Mouse (Mus musculus) lung, postnatal 0 days (tissue): ENCODE data around the gene Arhgap15. TPM values are rescaled to one million over a fixed set of nuclear protein-coding genes. Genes with fewer than 3 reads are reported as not detected.

Source experiments
- ATAC-seq: fragments of 200-750 bp; cut with Nextera tagmentation; 2 replicates; pipeline ENCODE4 v1.8.0; 2017; ENCODE audit warnings: moderate library complexity
- DNase-seq: peaks from one replicate; pipeline ENCODE4 v3.0.0-alpha.2; 2016; ENCODE audit warnings: low spot score
- H3K27ac ChIP-seq: fragments of 300-500 bp; sonication (generic); 2 replicates; pipeline ENCODE4 v1.5.1; 2014; ENCODE audit warnings: antibody characterized with exemption, mild to moderate bottlenecking, low read length, mixed read lengths
- H3K27me3 ChIP-seq: fragments of 300-500 bp; sonication (generic); replicated peaks from 2 replicates; pipeline ENCODE4 v1.6.1; 2014; ENCODE audit warnings: low read length, mixed read lengths; ENCODE audit not compliant: insufficient read depth
- H3K36me3 ChIP-seq: fragments of 300-500 bp; sonication (generic); 2 replicates; pipeline ENCODE4 v1.6.1; 2014; ENCODE audit warnings: low read length, mixed read lengths; ENCODE audit not compliant: insufficient read depth
- H3K4me1 ChIP-seq: fragments of 300-500 bp; sonication (generic); 2 replicates; pipeline ENCODE4 v1.6.1; 2014; ENCODE audit warnings: antibody characterized with exemption, low read depth, low read length, mixed read lengths; ENCODE audit not compliant: insufficient read depth
- H3K4me2 ChIP-seq: fragments of 300-500 bp; sonication (generic); replicated peaks from 2 replicates; pipeline ENCODE4 v1.6.1; 2014; ENCODE audit warnings: low read depth, mild to moderate bottlenecking, low read length, moderate library complexity, mixed read lengths
- H3K4me3 ChIP-seq: fragments of 300-500 bp; sonication (generic); 2 replicates; pipeline ENCODE4 v1.5.1; 2014; ENCODE audit warnings: low read depth, low read length
- H3K9ac ChIP-seq: fragments of 300-500 bp; sonication (generic); replicated peaks from 2 replicates; pipeline ENCODE4 v1.6.1; 2014; ENCODE audit warnings: low read depth, mild to moderate bottlenecking
- H3K9me3 ChIP-seq: fragments of 300-500 bp; sonication (generic); 2 replicates; pipeline ENCODE4 v1.6.1; 2016; ENCODE audit warnings: low read length, mixed read lengths
- CTCF ChIP-seq: IDR thresholded peaks from 2 replicates; pipeline ENCODE4 v1.5.1; 2016; ENCODE audit warnings: antibody characterized with exemption, mild to moderate bottlenecking
- EP300 ChIP-seq: IDR thresholded peaks from 2 replicates; pipeline ENCODE4 v1.6.1; 2016; ENCODE audit warnings: antibody characterized with exemption, mild to moderate bottlenecking, control low read depth
- WGBS: fragments of 180-500 bp; shearing (Covaris S2); extraction: QIAGEN DNeasy Blood & Tissue Kit; methylation state at CpG from one replicate; pipeline ENCODE4 v1.1.7; 2014; 5-methylcytosine and 5-hydroxymethylcytosine counted together
- polyA plus RNA-seq: library from polyadenylated mRNA; unstranded; fragments of >200 nt; fragmentation: Nextera tagmentation; extraction: Ambion mirVana; gene quantifications from 2 replicates; pipeline ENCODE4 v1.2.1, GENCODE M21; 2015

The Arhgap15 gene
- polyA plus RNA-seq, 1 experiment from 2014 or later: 1.5 TPM

- peak; percentile 38 for DNase-seq
- 0 out of 2 replicates have a peak overlapping the region, but pooled peaks have one; percentile 11 for H3K27ac ChIP-seq
- H3K9me3 ChIP-seq: no peaks in the 10 kb centered on the region
- H3K4me2 ChIP-seq: no peak overlapping the region
- H3K36me3 ChIP-seq: no peaks in the 10 kb centered on the region
- H3K9ac ChIP-seq: no peak overlapping the region
- no peaks in the 10 kb centered on the region for H3K4me1 ChIP-seq
- no peak overlapping the region for H3K4me3 ChIP-seq
- 0 out of 2 replicates have a peak, but pooled peaks have one; percentile 23 for TF ChIP-seq EP300
- TF ChIP-seq CTCF: no peak
- ATAC-seq: peak; percentile 65; the same call in 1 of the 2 replicates
- WGBS: 46% methylated on average over 3 of the region's 3 CpGs
- no peaks in the 10 kb centered on the region for H3K27me3 ChIP-seq
Observed at GRCm38 (mm10) chr2:44401704-44402422, 653.2 kb downstream of the Arhgap15 start.

GRCm38 (mm10) chr2:44411660-44412059, 663.0 kb downstream of the Arhgap15 start:
- DNase-seq: no peak
- Histone ChIP-seq H3K9ac (no peak overlapping the region), H3K27me3 (no peaks in the 10 kb centered on the region), H3K4me2 (no peak overlapping the region), H3K9me3 (no peaks in the 10 kb centered on the region), H3K36me3 (no peaks in the 10 kb centered on the region), H3K4me1 (no peaks in the 10 kb centered on the region), H3K4me3 (no peak overlapping the region), H3K27ac (no peak overlapping the region)
- no peak for TF ChIP-seq EP300
- no peak for TF ChIP-seq CTCF
- ATAC-seq: no peak
- WGBS: 31% methylated on average over 2 of the region's 2 CpGs

- TF ChIP-seq EP300: no peak
- TF ChIP-seq CTCF: no peak
- WGBS: 72% methylated on average over 4 of the region's 4 CpGs
- DNase-seq (no peak), ATAC-seq (no peak)
- H3K36me3 ChIP-seq: no peaks in the 10 kb centered on the region
- no peaks in the 10 kb centered on the region for H3K9me3 ChIP-seq
- no peaks in the 10 kb centered on the region for H3K4me1 ChIP-seq
- H3K9ac ChIP-seq: no peak overlapping the region
- no peak overlapping the region for H3K4me2 ChIP-seq
- no peak overlapping the region for H3K27ac ChIP-seq
- H3K27me3 ChIP-seq: no peaks in the 10 kb centered on the region
- H3K4me3 ChIP-seq: no peak overlapping the region
Observed at GRCm38 (mm10) chr2:44416331-44416730, 667.7 kb downstream of the Arhgap15 start.

GRCm38 (mm10) chr2:44419547-44420225, 671.1 kb downstream of the Arhgap15 start:
- no peaks in the 10 kb centered on the region for H3K4me1 ChIP-seq
- H3K27ac ChIP-seq: no peak overlapping the region
- TF ChIP-seq EP300 (no peak), CTCF (no peak)
- H3K36me3 ChIP-seq: no peaks in the 10 kb centered on the region
- 90% methylated on average over 4 of the region's 4 CpGs for WGBS
- H3K27me3 ChIP-seq: no peaks in the 10 kb centered on the region
- H3K4me3 ChIP-seq: no peak overlapping the region
- H3K4me2 ChIP-seq: no peak overlapping the region
- DNase-seq (no peak), ATAC-seq (no peak)
- H3K9me3 ChIP-seq: no peaks in the 10 kb centered on the region
- H3K9ac ChIP-seq: no peak overlapping the region

GRCm38 (mm10) chr2:44430521-44430920, 681.9 kb downstream of the Arhgap15 start:
- TF ChIP-seq CTCF: no peak
- TF ChIP-seq EP300: no peak

GRCm38 (mm10) chr2:44436652-44437051, 688.0 kb downstream of the Arhgap15 start:
- no peaks in the 10 kb centered on the region for H3K27me3 ChIP-seq
- DNase-seq (no peak), ATAC-seq (no peak)
- H3K9me3 ChIP-seq: no peaks in the 10 kb centered on the region
- TF ChIP-seq CTCF: no peak
- TF ChIP-seq EP300: no peak
- no peak overlapping the region for H3K4me2 ChIP-seq
- 46% methylated on average over 5 of the region's 5 CpGs for WGBS
- H3K4me1 ChIP-seq: no peaks in the 10 kb centered on the region
- no peak overlapping the region for H3K27ac ChIP-seq
- H3K9ac ChIP-seq: no peak overlapping the region
- H3K4me3 ChIP-seq: no peak overlapping the region
- no peaks in the 10 kb centered on the region for H3K36me3 ChIP-seq

More at GRCm38 (mm10) chr2:44430521-44430920, 681.9 kb downstream of the Arhgap15 start:
- H3K27me3 ChIP-seq: no peaks in the 10 kb centered on the region
- no peaks in the 10 kb centered on the region for H3K4me1 ChIP-seq
- DNase-seq: no peak
- no peak for ATAC-seq
- no peaks in the 10 kb centered on the region for H3K36me3 ChIP-seq
- no peak overlapping the region for H3K4me2 ChIP-seq
- H3K9ac ChIP-seq: no peak overlapping the region
- WGBS: 76% methylated on average over 9 of the region's 9 CpGs
- no peak overlapping the region for H3K27ac ChIP-seq
- H3K4me3 ChIP-seq: no peak overlapping the region
- no peaks in the 10 kb centered on the region for H3K9me3 ChIP-seq
